Mouse (Mus musculus): Measurements from ENCODE around the gene Megf11. TPM values are rescaled to one million over a fixed set of nuclear protein-coding genes. Genes with fewer than 3 reads are reported as not detected.
A peak's percentile ranks its signal among the peaks of the same experiment; 100 is the strongest.
"Not testable (repeated sequence)": the region's sequence is repeated elsewhere in the genome, so short reads cannot be mapped to it uniquely, and the experiment has no call there.

Megf11 gene
- polyA plus RNA-seq, 2 experiments: 0.80 to 1.0 TPM

- ATAC-seq (ENCODE audit: low FRiP score, low read depth): no peak
- no peaks in the 10 kb centered on the region for H3K9me3 ChIP-seq (ENCODE audit: control insufficient read depth, low read length)
- no peak overlapping the region for H3K4me2 ChIP-seq (replicated peaks; ENCODE audit: low read depth, low read length, severe bottlenecking)
- no peak overlapping the region for H3K27ac ChIP-seq (replicated peaks; ENCODE audit: low read depth, low read length)
- H3K4me3 ChIP-seq (replicated peaks; ENCODE audit: low read length): no peak overlapping the region
- H3K4me1 ChIP-seq (ENCODE audit: control insufficient read depth, insufficient read depth, low read length): peaks cover 6% of the 10 kb centered on the region; the same call in 1 of the 2 replicates
- no peaks in the 10 kb centered on the region for H3K36me3 ChIP-seq (ENCODE audit: control insufficient read depth, insufficient read depth, low read length)
- no peak overlapping the region for H3K9ac ChIP-seq (ENCODE audit: low read depth, low read length, severe bottlenecking)
- DNase-seq (ENCODE audit: low spot score): no peak
- 69% methylated on average over 6 of the region's 6 CpGs for WGBS
- no peaks in the 10 kb centered on the region for H3K27me3 ChIP-seq (ENCODE audit: control insufficient read depth, insufficient read depth, low read length)
- no peak for TF ChIP-seq POLR2A (IDR thresholded peaks at IDR 0.05; ENCODE audit: borderline replicate concordance, extremely low read depth, insufficient read depth, insufficient read length)
These were observed 348.7 kb downstream of the Megf11 start for GRCm38 (mm10) chr9:64734166-64734565.

- not testable (repeated sequence) for H3K4me1 ChIP-seq (ENCODE audit: control insufficient read depth, insufficient read depth, low read length); H3K9ac ChIP-seq (ENCODE audit: low read depth, low read length, severe bottlenecking); H3K36me3 ChIP-seq (ENCODE audit: control insufficient read depth, insufficient read depth, low read length); H3K9me3 ChIP-seq (ENCODE audit: control insufficient read depth, low read length); H3K27ac ChIP-seq (replicated peaks; ENCODE audit: low read depth, low read length); H3K4me3 ChIP-seq (replicated peaks; ENCODE audit: low read length); H3K4me2 ChIP-seq (replicated peaks; ENCODE audit: low read depth, low read length, severe bottlenecking); ATAC-seq (ENCODE audit: low FRiP score, low read depth); DNase-seq (ENCODE audit: low spot score); H3K27me3 ChIP-seq (ENCODE audit: control insufficient read depth, insufficient read depth, low read length)
- 91% methylated on average over 7 of the region's 7 CpGs for WGBS
These were observed 349.6 kb downstream of the Megf11 start for GRCm38 (mm10) chr9:64734992-64735391.

- H3K36me3 ChIP-seq (ENCODE audit: control insufficient read depth, insufficient read depth, low read length): no peaks in the 10 kb centered on the region
- no peak for TF ChIP-seq POLR2A (IDR thresholded peaks at IDR 0.05; ENCODE audit: borderline replicate concordance, extremely low read depth, insufficient read depth, insufficient read length)
- peak overlapping the region; percentile 97 for H3K4me3 ChIP-seq (replicated peaks; ENCODE audit: low read length)
- no peak for DNase-seq (ENCODE audit: low spot score)
- H3K27me3 ChIP-seq (ENCODE audit: control insufficient read depth, insufficient read depth, low read length): no peaks in the 10 kb centered on the region
- 14% methylated on average over 9 of the region's 9 CpGs for WGBS
- H3K4me2 ChIP-seq (replicated peaks; ENCODE audit: low read depth, low read length, severe bottlenecking): peak overlapping the region; percentile 66
- H3K9ac ChIP-seq (ENCODE audit: low read depth, low read length, severe bottlenecking): peak overlapping the region; percentile 89
- peaks cover 6% of the 10 kb centered on the region; the same call in 1 of the 2 replicates for H3K4me1 ChIP-seq (ENCODE audit: control insufficient read depth, insufficient read depth, low read length)
- H3K27ac ChIP-seq (replicated peaks; ENCODE audit: low read depth, low read length): peak overlapping the region; percentile 89; the same call in 1 of the 2 replicates
- H3K9me3 ChIP-seq (ENCODE audit: control insufficient read depth, low read length): no peaks in the 10 kb centered on the region
- ATAC-seq (ENCODE audit: low FRiP score, low read depth): no peak
These were observed 350.7 kb downstream of the Megf11 start for GRCm38 (mm10) chr9:64736076-64736638.

- peak; percentile 53 for ATAC-seq (ENCODE audit: low FRiP score, low read depth)
- Histone ChIP-seq H3K4me3 (replicated peaks; ENCODE audit: low read length) (peak overlapping the region; percentile 97), H3K4me2 (replicated peaks; ENCODE audit: low read depth, low read length, severe bottlenecking) (peak overlapping the region; percentile 66), H3K27me3 (ENCODE audit: control insufficient read depth, insufficient read depth, low read length) (no peaks in the 10 kb centered on the region), H3K36me3 (ENCODE audit: control insufficient read depth, insufficient read depth, low read length) (no peaks in the 10 kb centered on the region), H3K4me1 (ENCODE audit: control insufficient read depth, insufficient read depth, low read length) (peaks cover 6% of the 10 kb centered on the region; the same call in 1 of the 2 replicates), H3K27ac (replicated peaks; ENCODE audit: low read depth, low read length) (peak overlapping the region; percentile 89), H3K9me3 (ENCODE audit: control insufficient read depth, low read length) (no peaks in the 10 kb centered on the region), H3K9ac (ENCODE audit: low read depth, low read length, severe bottlenecking) (peak overlapping the region; percentile 89)
- no peak for TF ChIP-seq POLR2A (IDR thresholded peaks at IDR 0.05; ENCODE audit: borderline replicate concordance, extremely low read depth, insufficient read depth, insufficient read length)
- DNase-seq (ENCODE audit: low spot score): peak; percentile 66
- under 1% methylated on average over 30 of the region's 35 CpGs for WGBS
These were observed 351.4 kb downstream of the Megf11 start for GRCm38 (mm10) chr9:64736639-64737405.

GRCm38 (mm10) chr9:64737406-64738201, 352.2 kb downstream of the Megf11 start, which contains the start of gene Rab11a:
Rab11a (minus strand) TSS chr9:64737758.
- Histone ChIP-seq H3K4me3 (replicated peaks; ENCODE audit: low read length) (peak within 1 kb of the TSS; percentile 97), H3K4me1 (ENCODE audit: control insufficient read depth, insufficient read depth, low read length) (peaks cover 6% of the 10 kb centered on the region; the same call in 1 of the 2 replicates), H3K27ac (replicated peaks; ENCODE audit: low read depth, low read length) (peak within 1 kb of the TSS; percentile 89), H3K4me2 (replicated peaks; ENCODE audit: low read depth, low read length, severe bottlenecking) (peak within 1 kb of the TSS; percentile 66), H3K36me3 (ENCODE audit: control insufficient read depth, insufficient read depth, low read length) (no peaks in the 10 kb centered on the region), H3K27me3 (ENCODE audit: control insufficient read depth, insufficient read depth, low read length) (no peaks in the 10 kb centered on the region), H3K9ac (ENCODE audit: low read depth, low read length, severe bottlenecking) (peak within 1 kb of the TSS; percentile 89), H3K9me3 (ENCODE audit: control insufficient read depth, low read length) (no peaks in the 10 kb centered on the region)
- DNase-seq (ENCODE audit: low spot score): peak; percentile 95
- peak; percentile 55; the same call in 1 of the 2 replicates for TF ChIP-seq POLR2A (IDR thresholded peaks at IDR 0.05; ENCODE audit: borderline replicate concordance, extremely low read depth, insufficient read depth, insufficient read length)
- peak; percentile 98 for ATAC-seq (ENCODE audit: low FRiP score, low read depth)
- under 1% methylated on average over 27 of the region's 61 CpGs for WGBS
